Mouse (Mus musculus): ENCODE measurements around the gene Gm49384.
"Not testable (repeated sequence)": the region's sequence is repeated elsewhere in the genome, so short reads cannot be mapped to it uniquely, and the experiment has no call there.

- TF ChIP-seq CTCF, POLR2A (IDR thresholded peaks at IDR 0.05; ENCODE audit: extremely low read depth, insufficient read depth, low read length): not testable (repeated sequence)
Observed at GRCm38 (mm10) chr12:69163586-69163985, 40.5 kb downstream of the Gm49384 start.
